Mouse (Mus musculus): ENCODE data around the gene Lrmp. TPM values are rescaled to one million over a fixed set of nuclear protein-coding genes. Genes with fewer than 3 reads are reported as not detected.

The Lrmp gene
- total and polyA plus RNA-seq, 3 experiments, result 0.04 to 0.05 TPM; not detected in 1

DNA sequence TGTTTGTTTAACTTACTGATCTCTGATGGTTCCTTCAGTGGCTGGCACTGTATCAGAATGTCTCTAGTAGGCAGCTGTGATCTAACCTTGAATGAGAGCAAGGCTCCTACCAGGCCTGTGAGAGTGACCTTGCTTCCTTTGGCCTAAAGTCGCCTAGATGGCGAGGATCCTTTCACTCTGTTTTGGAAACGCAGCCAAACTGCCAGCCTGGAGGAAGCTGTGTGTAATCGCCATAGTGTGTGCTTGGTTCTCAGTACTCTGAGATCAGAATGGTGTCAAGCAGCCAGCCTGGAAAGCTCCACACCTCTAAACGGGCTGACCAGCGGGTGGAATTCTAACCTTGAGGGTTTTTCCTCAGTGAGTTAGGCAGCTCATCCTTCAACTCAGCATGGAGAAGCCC, 2.6 kb upstream of the Lrmp start:
- no peak for ATAC-seq (ENCODE audit: extremely low read depth, insufficient number of reproducible peaks, low FRiP score, poor library complexity, severe bottlenecking)
- Histone ChIP-seq H3K4me1 (ENCODE audit: insufficient read depth, low read depth, low read length) (no peaks in the 10 kb centered on the region), H3K4me3 (ENCODE audit: low read depth, low read length) (no peak overlapping the region), H3K9me3 (replicated peaks) (peaks cover 59% of the 10 kb centered on the region), H3K27me3 (ENCODE audit: insufficient read depth, low read length) (no peaks in the 10 kb centered on the region), H3K36me3 (replicated peaks) (no peaks in the 10 kb centered on the region)
- TF ChIP-seq POLR2AphosphoS5 (IDR thresholded peaks at IDR 0.05; ENCODE audit: insufficient replicate concordance, low read depth, low read length), result no peak
- no peak for TF ChIP-seq CTCF (IDR thresholded peaks at IDR 0.05; ENCODE audit: low read depth, low read length)
- TF ChIP-seq GATA1 (IDR thresholded peaks at IDR 0.05; ENCODE audit: borderline replicate concordance, low read length), result no peak
- no peak for TF ChIP-seq GATA2 (IDR thresholded peaks at IDR 0.05; ENCODE audit: borderline replicate concordance, low read depth, low read length)
- no peak for TF ChIP-seq TAL1 (conservative IDR thresholded peaks at IDR 0.05; ENCODE audit: low read depth, low read length)
- DNase-seq (ENCODE audit: low spot score), result no peak

DNA sequence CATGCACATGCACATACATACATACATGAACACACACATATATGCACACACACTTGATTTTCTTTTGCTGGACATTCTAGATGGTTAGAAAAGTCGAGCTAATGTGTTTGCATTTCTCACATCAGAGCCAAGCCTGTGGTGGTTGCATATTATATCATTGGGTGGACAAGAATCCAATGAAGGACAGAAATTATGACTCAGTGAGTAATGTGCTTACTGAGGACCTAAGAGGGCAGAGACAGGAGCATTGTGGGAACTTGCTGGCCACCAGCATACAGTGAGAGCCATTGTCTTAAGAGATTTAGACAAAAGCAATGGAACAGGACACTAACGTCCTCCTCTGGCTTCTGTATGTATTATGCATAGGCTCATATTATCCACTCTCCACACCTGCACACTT, 892 bp upstream of the Lrmp start:
- ATAC-seq (ENCODE audit: extremely low read depth, insufficient number of reproducible peaks, low FRiP score, poor library complexity, severe bottlenecking) (no peak), DNase-seq (ENCODE audit: low spot score) (no peak)
- Histone ChIP-seq H3K4me3 (ENCODE audit: low read depth, low read length) (no peak overlapping the region), H3K36me3 (replicated peaks) (no peaks in the 10 kb centered on the region), H3K4me1 (ENCODE audit: insufficient read depth, low read depth, low read length) (no peaks in the 10 kb centered on the region), H3K27me3 (ENCODE audit: insufficient read depth, low read length) (no peaks in the 10 kb centered on the region), H3K9me3 (replicated peaks) (peaks cover 55% of the 10 kb centered on the region)
- TF ChIP-seq TAL1 (conservative IDR thresholded peaks at IDR 0.05; ENCODE audit: low read depth, low read length) (no peak), GATA1 (IDR thresholded peaks at IDR 0.05; ENCODE audit: borderline replicate concordance, low read length) (no peak)

DNA sequence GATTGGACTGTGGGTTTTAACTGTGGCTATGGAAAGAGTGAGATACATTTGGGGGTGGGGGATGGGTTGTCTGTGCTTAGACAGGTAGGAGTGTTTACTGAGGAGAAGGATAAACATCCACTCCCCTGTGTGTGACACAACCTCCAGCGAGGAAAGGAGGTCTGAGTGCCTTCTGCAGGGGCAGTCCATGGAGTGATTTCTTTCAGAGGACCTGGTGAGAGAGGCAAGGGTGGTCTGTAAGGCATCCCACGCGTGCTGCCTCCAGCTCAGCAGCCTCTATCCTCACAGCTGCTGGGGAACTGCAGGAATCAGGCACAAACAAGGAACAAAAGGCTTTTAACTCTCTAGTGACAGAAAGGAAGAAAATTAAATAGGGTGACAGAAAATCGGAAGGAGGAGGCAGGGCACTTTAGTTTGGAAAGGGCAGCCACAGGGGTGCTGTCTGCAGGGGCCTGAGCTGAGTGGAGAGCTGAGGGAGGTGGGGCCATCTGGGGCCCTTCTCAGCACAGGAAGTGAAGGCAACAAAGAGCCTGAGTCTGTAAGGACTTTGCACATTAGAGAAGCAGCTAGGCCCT, 732 bp downstream of the Lrmp start:
- DNase-seq (ENCODE audit: low spot score), result no peak
- Histone ChIP-seq H3K27me3 (ENCODE audit: insufficient read depth, low read length) (no peaks in the 10 kb centered on the region), H3K4me1 (ENCODE audit: insufficient read depth, low read depth, low read length) (no peaks in the 10 kb centered on the region), H3K9me3 (replicated peaks) (peaks cover 51% of the 10 kb centered on the region), H3K36me3 (replicated peaks) (no peaks in the 10 kb centered on the region), H3K4me3 (ENCODE audit: low read depth, low read length) (no peak overlapping the region)
- ATAC-seq (ENCODE audit: extremely low read depth, insufficient number of reproducible peaks, low FRiP score, poor library complexity, severe bottlenecking), result no peak
- TF ChIP-seq GATA1 (IDR thresholded peaks at IDR 0.05; ENCODE audit: borderline replicate concordance, low read length) (no peak), CTCF (IDR thresholded peaks at IDR 0.05; ENCODE audit: low read depth, low read length) (no peak), POLR2AphosphoS5 (IDR thresholded peaks at IDR 0.05; ENCODE audit: insufficient replicate concordance, low read depth, low read length) (no peak), TAL1 (conservative IDR thresholded peaks at IDR 0.05; ENCODE audit: low read depth, low read length) (no peak), GATA2 (IDR thresholded peaks at IDR 0.05; ENCODE audit: borderline replicate concordance, low read depth, low read length) (no peak)

DNA sequence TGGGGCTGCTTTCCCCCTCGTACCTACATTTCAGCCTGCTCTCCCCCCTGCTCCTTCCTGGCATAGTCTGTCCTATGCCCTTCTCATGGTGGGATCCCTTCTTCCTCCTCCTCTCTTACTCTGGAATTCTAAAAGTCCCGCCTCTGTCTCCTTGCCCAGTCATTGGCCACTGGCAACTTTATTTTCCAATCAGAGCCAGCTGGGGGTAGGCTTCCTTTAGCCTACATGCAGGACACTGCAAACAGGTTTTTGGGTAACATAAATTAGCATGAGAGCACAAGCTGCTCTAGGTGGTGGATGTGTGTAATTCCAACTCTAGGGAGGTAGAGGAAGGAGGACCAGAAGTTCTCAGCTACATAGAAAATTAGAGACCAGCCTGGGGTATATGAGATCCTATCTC, 4.6 kb downstream of the Lrmp start:
- TF ChIP-seq TAL1 (conservative IDR thresholded peaks at IDR 0.05; ENCODE audit: low read depth, low read length) (no peak), POLR2AphosphoS5 (IDR thresholded peaks at IDR 0.05; ENCODE audit: insufficient replicate concordance, low read depth, low read length) (no peak), GATA1 (IDR thresholded peaks at IDR 0.05; ENCODE audit: borderline replicate concordance, low read length) (no peak), CTCF (IDR thresholded peaks at IDR 0.05; ENCODE audit: low read depth, low read length) (no peak), GATA2 (IDR thresholded peaks at IDR 0.05; ENCODE audit: borderline replicate concordance, low read depth, low read length) (no peak)
- no peak overlapping the region for H3K4me3 ChIP-seq (ENCODE audit: low read depth, low read length)
- no peaks in the 10 kb centered on the region for H3K36me3 ChIP-seq (replicated peaks)
- DNase-seq (ENCODE audit: low spot score) (no peak), ATAC-seq (ENCODE audit: extremely low read depth, insufficient number of reproducible peaks, low FRiP score, poor library complexity, severe bottlenecking) (no peak)
- no peaks in the 10 kb centered on the region for H3K27me3 ChIP-seq (ENCODE audit: insufficient read depth, low read length)
- H3K9me3 ChIP-seq (replicated peaks), result peaks cover 40% of the 10 kb centered on the region
- no peaks in the 10 kb centered on the region for H3K4me1 ChIP-seq (ENCODE audit: insufficient read depth, low read depth, low read length)

DNA sequence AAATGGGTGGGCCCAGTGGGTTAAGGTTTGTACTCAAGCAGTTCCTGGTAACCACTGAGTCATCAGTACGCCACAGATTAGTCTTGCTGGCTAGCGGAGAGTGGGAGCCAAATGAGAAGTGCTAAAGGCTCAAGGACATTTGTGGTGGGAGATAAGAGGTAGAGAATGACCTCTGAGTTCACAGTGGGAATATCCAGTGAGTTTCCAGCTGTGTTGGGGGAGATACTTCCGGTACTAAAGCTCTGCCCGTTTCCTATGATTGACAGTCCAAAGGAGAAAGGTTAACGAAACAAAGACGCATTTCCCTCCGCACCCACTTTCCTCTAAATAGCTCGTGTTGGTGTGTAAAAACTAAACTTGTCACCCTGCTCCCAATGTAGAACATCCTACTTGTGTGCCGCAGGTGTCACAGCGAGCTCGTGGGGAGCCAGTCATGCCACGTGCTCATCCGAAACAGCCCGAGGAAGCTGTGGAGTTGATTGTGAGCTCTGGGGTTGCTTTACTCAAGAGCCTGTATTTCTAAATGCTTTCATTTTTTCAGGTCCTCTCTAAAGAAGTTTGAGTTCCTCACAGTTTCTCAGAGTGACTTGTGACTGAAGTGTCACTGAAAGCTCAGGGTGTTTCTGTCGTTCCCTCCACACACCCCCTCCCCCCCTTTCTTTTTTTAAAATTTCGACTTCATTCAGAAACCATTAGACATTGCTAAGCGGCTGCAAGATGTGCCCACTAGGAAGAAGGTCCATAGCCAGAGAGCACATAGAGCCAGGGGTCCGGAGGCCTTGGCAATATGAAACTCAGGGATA, 5.5 kb downstream of the Lrmp start:
- Histone ChIP-seq H3K27me3 (ENCODE audit: insufficient read depth, low read length) (no peaks in the 10 kb centered on the region), H3K4me3 (ENCODE audit: low read depth, low read length) (no peak overlapping the region), H3K36me3 (replicated peaks) (no peaks in the 10 kb centered on the region), H3K9me3 (replicated peaks) (peaks cover 42% of the 10 kb centered on the region), H3K4me1 (ENCODE audit: insufficient read depth, low read depth, low read length) (no peaks in the 10 kb centered on the region)
- DNase-seq (ENCODE audit: low spot score) (no peak), ATAC-seq (ENCODE audit: extremely low read depth, insufficient number of reproducible peaks, low FRiP score, poor library complexity, severe bottlenecking) (no peak)
- TF ChIP-seq TAL1 (conservative IDR thresholded peaks at IDR 0.05; ENCODE audit: low read depth, low read length) (no peak), POLR2AphosphoS5 (IDR thresholded peaks at IDR 0.05; ENCODE audit: insufficient replicate concordance, low read depth, low read length) (no peak), GATA1 (IDR thresholded peaks at IDR 0.05; ENCODE audit: borderline replicate concordance, low read length) (no peak), CTCF (IDR thresholded peaks at IDR 0.05; ENCODE audit: low read depth, low read length) (no peak)

DNA sequence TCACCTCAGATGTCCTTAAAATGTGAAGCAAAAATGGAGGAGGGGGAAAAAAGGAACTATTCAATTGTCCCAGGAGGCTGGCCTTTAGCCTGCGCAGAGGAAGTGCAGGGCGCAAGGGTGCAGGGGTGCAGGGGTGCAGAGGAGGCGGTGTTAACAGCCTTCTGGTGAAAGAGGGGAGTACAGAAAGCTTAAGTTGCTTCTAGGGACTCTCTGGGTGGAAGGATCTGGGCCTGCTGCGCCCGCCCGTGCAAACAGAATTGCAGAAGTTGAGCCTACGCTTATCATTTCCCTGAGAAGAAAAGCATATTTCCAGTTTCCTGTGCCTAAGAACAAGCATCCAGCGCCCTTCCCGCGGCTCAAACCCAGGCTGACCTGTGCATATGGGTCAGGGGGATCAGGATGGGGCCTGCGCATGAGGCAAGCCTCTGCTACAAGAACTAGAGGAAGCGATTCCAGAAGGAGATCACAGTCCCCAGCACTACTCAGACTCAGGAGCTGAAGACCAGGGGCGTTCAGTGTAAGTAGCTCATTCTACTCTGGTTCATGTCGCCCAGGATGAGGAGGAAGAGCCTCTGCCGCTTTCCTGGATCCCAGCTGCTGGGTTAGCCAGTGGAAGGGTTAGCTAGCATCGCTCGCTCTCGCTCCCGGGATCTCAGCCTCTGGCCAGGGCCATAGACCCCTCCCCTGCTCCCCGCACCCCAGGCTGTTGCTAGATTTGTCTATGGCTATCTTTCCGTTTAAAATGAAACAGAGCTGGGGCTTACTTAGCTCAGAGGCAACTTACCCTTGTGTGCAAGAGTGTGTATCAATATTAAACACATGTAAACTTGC, 6.4 kb downstream of the Lrmp start:
- ATAC-seq (ENCODE audit: extremely low read depth, insufficient number of reproducible peaks, low FRiP score, poor library complexity, severe bottlenecking) (no peak), DNase-seq (ENCODE audit: low spot score) (no peak)
- TF ChIP-seq TAL1 (conservative IDR thresholded peaks at IDR 0.05; ENCODE audit: low read depth, low read length) (no peak), GATA2 (IDR thresholded peaks at IDR 0.05; ENCODE audit: borderline replicate concordance, low read depth, low read length) (no peak), CTCF (IDR thresholded peaks at IDR 0.05; ENCODE audit: low read depth, low read length) (no peak), GATA1 (IDR thresholded peaks at IDR 0.05; ENCODE audit: borderline replicate concordance, low read length) (no peak), POLR2AphosphoS5 (IDR thresholded peaks at IDR 0.05; ENCODE audit: insufficient replicate concordance, low read depth, low read length) (no peak)
- Histone ChIP-seq H3K4me1 (ENCODE audit: insufficient read depth, low read depth, low read length) (no peaks in the 10 kb centered on the region), H3K4me3 (ENCODE audit: low read depth, low read length) (no peak overlapping the region), H3K27me3 (ENCODE audit: insufficient read depth, low read length) (no peaks in the 10 kb centered on the region), H3K36me3 (replicated peaks) (no peaks in the 10 kb centered on the region), H3K9me3 (replicated peaks) (peaks cover 35% of the 10 kb centered on the region)
